Mouse (Mus musculus): Measurements from ENCODE around the gene Nelfa. TPM values are rescaled to one million over a fixed set of nuclear protein-coding genes. Genes with fewer than 3 reads are reported as not detected.

Nelfa gene
- polyA plus RNA-seq (2014; fragmentation: Nextera tagmentation; extraction: Ambion mirVana), result 33.9 and 36.0 TPM in 2 replicates

DNA sequence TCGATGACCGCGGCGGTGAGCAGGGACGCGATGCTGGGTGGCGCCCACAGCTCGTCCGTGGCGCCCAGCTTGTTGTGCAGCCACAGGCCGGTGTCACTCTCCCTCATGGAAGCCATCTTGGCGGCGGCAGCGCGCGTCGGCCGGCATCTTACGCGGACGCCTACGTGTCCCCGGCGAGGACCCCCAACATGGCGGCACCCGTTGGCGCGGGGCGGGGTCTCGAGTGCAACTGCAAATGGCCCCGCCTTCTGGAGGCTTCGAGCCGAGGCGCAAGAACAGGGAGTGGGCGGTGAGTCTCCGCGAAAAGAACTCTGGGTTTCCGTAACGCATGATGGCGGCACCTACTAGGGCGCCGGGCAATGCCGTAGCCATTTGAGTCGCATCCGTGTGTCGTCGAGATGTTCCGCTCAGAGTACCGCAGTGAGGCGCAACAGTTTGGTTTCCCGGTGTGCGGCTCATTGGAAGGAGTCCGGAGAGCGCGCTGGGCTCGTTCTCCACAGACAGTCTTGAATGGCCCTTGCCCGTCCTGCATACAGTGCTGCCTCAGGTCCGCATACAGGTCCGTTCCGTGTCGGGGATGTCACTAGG, at the start of gene Nelfa:
TSS of gene Nelfa (minus strand) at position 294 of the 588 bp plus-strand sequence.
- WGBS (ENCODE audit: insufficient replicate concordance), result under 1% methylated on average over 61 of the region's 61 CpGs
- Histone ChIP-seq H3K4me3 (ENCODE audit: low read depth, low read length) (peak within 1 kb of the TSS; percentile 88), H3K4me1 (ENCODE audit: control insufficient read depth, insufficient read depth, low read length) (peaks cover 8% of the 10 kb centered on the region), H3K9me3 (replicated peaks; ENCODE audit: control insufficient read depth, low read length) (no peaks in the 10 kb centered on the region; the same call in 1 of the 2 replicates), H3K27me3 (ENCODE audit: control insufficient read depth, insufficient read depth, low read length) (no peaks in the 10 kb centered on the region), H3K27ac (ENCODE audit: low read depth, low read length) (peak within 1 kb of the TSS; percentile 93), H3K9ac (ENCODE audit: low read depth, low read length) (peak within 1 kb of the TSS; percentile 97), H3K4me2 (peak within 1 kb of the TSS; percentile 79), H3K36me3 (ENCODE audit: control insufficient read depth, insufficient read depth, low read length) (peaks cover 4% of the 10 kb centered on the region)
- ATAC-seq (replicated peaks; ENCODE audit: insufficient number of reproducible peaks, low FRiP score, low TSS enrichment), result peak; percentile 96

DNA sequence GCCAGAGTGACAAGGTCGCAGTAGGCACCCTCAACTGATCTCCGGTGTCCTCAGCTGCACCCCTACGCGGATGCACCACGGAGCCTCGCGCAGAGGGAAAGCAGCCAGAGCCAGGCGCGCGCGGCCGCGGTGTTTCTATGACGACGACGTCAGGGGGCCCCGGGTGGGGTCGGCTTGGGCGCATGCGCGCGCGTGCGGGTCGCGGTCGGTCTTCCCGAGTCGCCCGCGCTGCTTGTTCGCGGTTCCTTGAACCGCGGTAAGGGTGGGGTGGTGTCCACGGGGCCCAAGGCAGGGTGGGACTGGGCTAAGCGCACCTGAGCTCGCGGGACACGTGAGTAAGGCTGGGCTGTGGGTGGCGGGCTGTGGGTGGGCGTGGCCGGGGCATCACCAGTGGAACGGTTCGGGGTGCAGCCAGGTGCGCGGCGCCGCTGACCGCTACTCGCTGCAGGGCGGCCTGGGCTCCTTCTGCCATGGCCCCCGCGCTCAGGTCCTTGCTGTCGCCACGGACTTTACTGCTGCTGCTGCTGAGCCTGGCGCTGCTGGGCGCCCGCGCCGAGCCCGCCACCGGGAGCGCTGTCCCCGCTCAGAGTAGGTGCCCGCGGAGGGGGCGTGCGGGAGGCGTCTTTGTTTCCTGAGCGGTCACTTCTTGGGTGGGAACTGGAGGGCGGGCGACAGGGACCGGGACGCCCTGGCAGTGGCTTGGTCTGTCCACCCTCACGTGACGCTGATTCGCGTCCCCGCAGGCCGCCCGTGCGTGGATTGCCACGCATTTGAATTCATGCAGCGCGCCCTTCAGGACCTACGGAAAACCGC, 47.3 kb upstream of the Nelfa start, which contains the start of gene Gm1673:
TSS of gene Gm1673 (plus strand) at position 125 of the 813 bp plus-strand sequence.
- H3K4me3 ChIP-seq (ENCODE audit: low read depth, low read length), result peak within 1 kb of the TSS; percentile 73
- peak within 1 kb of the TSS; percentile 71 for H3K9ac ChIP-seq (ENCODE audit: low read depth, low read length)
- H3K4me1 ChIP-seq (ENCODE audit: control insufficient read depth, insufficient read depth, low read length), result peaks cover 6% of the 10 kb centered on the region; the same call in 1 of the 2 replicates
- H3K9me3 ChIP-seq (replicated peaks; ENCODE audit: control insufficient read depth, low read length), result no peaks in the 10 kb centered on the region
- H3K4me2 ChIP-seq, result peak within 1 kb of the TSS; percentile 88
- H3K36me3 ChIP-seq (ENCODE audit: control insufficient read depth, insufficient read depth, low read length), result no peaks in the 10 kb centered on the region
- peaks cover 12% of the 10 kb centered on the region for H3K27me3 ChIP-seq (ENCODE audit: control insufficient read depth, insufficient read depth, low read length)
- ATAC-seq (replicated peaks; ENCODE audit: insufficient number of reproducible peaks, low FRiP score, low TSS enrichment), result peak; percentile 76
- no peak within 1 kb of the TSS for H3K27ac ChIP-seq (ENCODE audit: low read depth, low read length)
- 1% methylated on average over 88 of the region's 88 CpGs for WGBS (ENCODE audit: insufficient replicate concordance)

DNA sequence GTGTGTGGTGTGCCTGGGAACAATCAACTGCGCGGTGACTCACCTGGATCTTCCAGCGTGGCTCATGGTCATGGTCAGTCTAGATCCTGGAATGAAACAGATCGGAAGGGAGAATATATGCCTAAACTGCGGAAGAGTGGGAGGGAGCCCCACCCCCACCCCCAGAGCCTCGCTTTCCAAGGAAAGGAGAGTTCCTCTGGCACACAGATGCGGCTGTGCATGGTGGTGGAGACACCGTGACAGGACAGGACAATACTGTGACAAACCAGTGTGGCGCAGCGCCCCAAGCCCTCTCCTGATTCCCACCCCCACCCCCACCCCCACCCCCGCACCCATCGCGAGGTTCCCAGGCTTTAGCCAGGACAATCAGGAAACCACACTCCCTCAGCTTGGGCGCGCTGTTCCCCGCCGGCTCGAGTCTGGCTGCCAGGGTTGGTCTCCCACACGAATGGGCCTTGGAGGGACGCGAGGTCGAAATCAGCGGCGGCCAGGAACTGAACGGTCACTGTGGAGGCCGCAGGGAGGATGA, 46.6 kb upstream of the Nelfa start:
- Histone ChIP-seq H3K4me3 (ENCODE audit: low read depth, low read length) (peak overlapping the region; percentile 73), H3K27ac (ENCODE audit: low read depth, low read length) (no peak overlapping the region), H3K36me3 (ENCODE audit: control insufficient read depth, insufficient read depth, low read length) (no peaks in the 10 kb centered on the region), H3K27me3 (ENCODE audit: control insufficient read depth, insufficient read depth, low read length) (peaks cover 12% of the 10 kb centered on the region), H3K9me3 (replicated peaks; ENCODE audit: control insufficient read depth, low read length) (no peaks in the 10 kb centered on the region), H3K9ac (ENCODE audit: low read depth, low read length) (peak overlapping the region; percentile 71), H3K4me2 (peak overlapping the region; percentile 88), H3K4me1 (ENCODE audit: control insufficient read depth, insufficient read depth, low read length) (peaks cover 6% of the 10 kb centered on the region; the same call in 1 of the 2 replicates)
- WGBS (ENCODE audit: insufficient replicate concordance), result 4% methylated on average over 26 of the region's 26 CpGs
- ATAC-seq (replicated peaks; ENCODE audit: insufficient number of reproducible peaks, low FRiP score, low TSS enrichment), result peak; percentile 23; the same call in 1 of the 2 replicates

DNA sequence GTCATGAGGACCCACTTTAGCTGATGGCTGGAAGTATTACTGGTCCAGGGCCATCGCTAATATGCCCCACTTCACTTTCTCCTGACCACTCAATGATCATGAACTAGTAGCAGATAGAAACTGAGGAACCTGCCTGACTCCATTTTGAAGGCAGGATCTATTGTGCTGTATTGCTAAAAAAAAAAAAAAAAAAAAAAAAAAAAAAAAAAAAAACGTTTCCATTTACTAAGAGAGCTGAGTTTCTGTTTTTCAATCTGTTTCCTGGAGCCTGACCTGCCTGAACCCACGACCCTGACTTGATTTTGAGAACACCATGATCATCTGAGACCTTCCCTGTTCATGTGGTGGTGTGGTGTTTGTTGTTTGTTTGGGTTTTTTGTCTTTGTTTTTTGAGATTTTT, 40.1 kb upstream of the Nelfa start:
- Histone ChIP-seq H3K27me3 (ENCODE audit: control insufficient read depth, insufficient read depth, low read length) (no peaks in the 10 kb centered on the region), H3K36me3 (ENCODE audit: control insufficient read depth, insufficient read depth, low read length) (no peaks in the 10 kb centered on the region), H3K4me2 (no peak overlapping the region), H3K27ac (ENCODE audit: low read depth, low read length) (no peak overlapping the region), H3K4me3 (ENCODE audit: low read depth, low read length) (no peak overlapping the region), H3K4me1 (ENCODE audit: control insufficient read depth, insufficient read depth, low read length) (no peaks in the 10 kb centered on the region), H3K9me3 (replicated peaks; ENCODE audit: control insufficient read depth, low read length) (no peaks in the 10 kb centered on the region), H3K9ac (ENCODE audit: low read depth, low read length) (no peak overlapping the region)
- 35% methylated on average over 3 of the region's 3 CpGs for WGBS (ENCODE audit: insufficient replicate concordance)
- ATAC-seq (replicated peaks; ENCODE audit: insufficient number of reproducible peaks, low FRiP score, low TSS enrichment), result no peak

DNA sequence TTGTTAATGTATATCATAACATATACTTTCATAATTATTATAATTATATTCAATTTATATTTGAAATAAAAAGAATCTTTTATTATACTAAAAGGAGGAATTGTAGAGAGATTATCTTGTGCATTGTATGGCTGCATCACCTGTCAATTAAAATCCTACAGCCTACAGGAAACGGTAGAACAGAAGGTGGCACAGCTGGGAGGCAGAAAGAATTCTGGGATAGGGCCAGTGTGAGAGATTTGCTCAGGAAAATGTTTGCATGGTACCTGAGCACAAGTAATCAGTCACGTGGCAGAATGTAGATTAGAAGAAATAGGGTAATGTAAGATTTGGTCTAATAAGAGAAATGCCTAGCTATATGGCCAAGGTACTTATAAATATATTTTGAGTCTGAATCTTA, 38.5 kb upstream of the Nelfa start:
- Histone ChIP-seq H3K27me3 (ENCODE audit: control insufficient read depth, insufficient read depth, low read length) (no peaks in the 10 kb centered on the region), H3K9me3 (replicated peaks; ENCODE audit: control insufficient read depth, low read length) (no peaks in the 10 kb centered on the region), H3K36me3 (ENCODE audit: control insufficient read depth, insufficient read depth, low read length) (no peaks in the 10 kb centered on the region), H3K27ac (ENCODE audit: low read depth, low read length) (no peak overlapping the region), H3K4me2 (no peak overlapping the region), H3K4me1 (ENCODE audit: control insufficient read depth, insufficient read depth, low read length) (no peaks in the 10 kb centered on the region), H3K4me3 (ENCODE audit: low read depth, low read length) (no peak overlapping the region), H3K9ac (ENCODE audit: low read depth, low read length) (no peak overlapping the region)
- ATAC-seq (replicated peaks; ENCODE audit: insufficient number of reproducible peaks, low FRiP score, low TSS enrichment), result no peak
- WGBS (ENCODE audit: insufficient replicate concordance), result 49% methylated on average over 2 of the region's 2 CpGs

DNA sequence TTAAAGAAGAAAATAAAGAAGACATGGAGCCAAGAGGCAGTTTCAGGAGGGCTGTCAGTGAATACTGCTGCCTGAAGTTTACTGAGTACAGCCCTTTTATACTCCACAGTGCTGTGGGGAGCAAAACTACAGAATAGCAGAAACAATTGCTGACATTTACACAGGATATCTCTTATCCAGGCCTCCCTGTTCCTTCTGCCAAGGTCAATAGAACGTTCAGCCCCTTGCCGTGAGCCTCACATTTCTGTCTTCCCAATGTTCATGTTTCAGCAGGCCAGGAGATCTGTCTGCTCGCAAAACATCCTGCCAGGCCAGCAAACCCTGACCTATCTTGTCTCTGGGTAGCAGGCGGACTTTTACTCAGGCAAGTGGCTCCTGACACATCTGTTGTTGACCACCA, 23.2 kb upstream of the Nelfa start:
- Histone ChIP-seq H3K4me2 (no peak overlapping the region), H3K36me3 (ENCODE audit: control insufficient read depth, insufficient read depth, low read length) (no peaks in the 10 kb centered on the region), H3K27me3 (ENCODE audit: control insufficient read depth, insufficient read depth, low read length) (no peaks in the 10 kb centered on the region), H3K4me3 (ENCODE audit: low read depth, low read length) (no peak overlapping the region), H3K4me1 (ENCODE audit: control insufficient read depth, insufficient read depth, low read length) (no peaks in the 10 kb centered on the region), H3K27ac (ENCODE audit: low read depth, low read length) (peak overlapping the region; percentile 55; the same call in 1 of the 2 replicates), H3K9me3 (replicated peaks; ENCODE audit: control insufficient read depth, low read length) (peaks cover 10% of the 10 kb centered on the region), H3K9ac (ENCODE audit: low read depth, low read length) (no peak overlapping the region)
- 60% methylated on average over 4 of the region's 4 CpGs for WGBS (ENCODE audit: insufficient replicate concordance)
- ATAC-seq (replicated peaks; ENCODE audit: insufficient number of reproducible peaks, low FRiP score, low TSS enrichment), result no peak

DNA sequence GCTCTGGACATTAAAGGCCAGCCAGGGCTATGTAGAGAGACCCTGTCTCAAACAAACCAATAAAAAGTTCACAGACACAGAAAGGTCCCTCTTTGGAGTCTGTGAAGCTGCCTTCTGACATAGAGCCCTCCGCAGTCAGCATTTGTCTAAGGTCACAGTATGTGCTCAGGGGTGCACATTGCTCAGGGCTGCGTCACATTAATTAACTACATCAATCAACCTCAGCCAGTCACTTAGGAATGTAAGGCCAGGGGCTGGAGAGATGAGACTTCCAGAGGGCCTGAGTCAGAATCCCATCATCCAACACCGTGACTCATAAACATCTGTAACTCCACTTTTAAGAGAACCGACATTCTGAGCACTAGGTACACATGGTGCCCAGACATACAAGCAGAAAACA, 19.7 kb upstream of the Nelfa start:
- no peak overlapping the region for H3K9ac ChIP-seq (ENCODE audit: low read depth, low read length)
- ATAC-seq (replicated peaks; ENCODE audit: insufficient number of reproducible peaks, low FRiP score, low TSS enrichment), result no peak
- H3K27ac ChIP-seq (ENCODE audit: low read depth, low read length), result no peak overlapping the region
- H3K36me3 ChIP-seq (ENCODE audit: control insufficient read depth, insufficient read depth, low read length), result no peaks in the 10 kb centered on the region
- no peak overlapping the region for H3K4me3 ChIP-seq (ENCODE audit: low read depth, low read length)
- WGBS (ENCODE audit: insufficient replicate concordance), result 78% methylated on average over 4 of the region's 4 CpGs
- H3K4me2 ChIP-seq, result no peak overlapping the region
- H3K9me3 ChIP-seq (replicated peaks; ENCODE audit: control insufficient read depth, low read length), result peaks cover 10% of the 10 kb centered on the region
- H3K27me3 ChIP-seq (ENCODE audit: control insufficient read depth, insufficient read depth, low read length), result no peaks in the 10 kb centered on the region
- H3K4me1 ChIP-seq (ENCODE audit: control insufficient read depth, insufficient read depth, low read length), result no peaks in the 10 kb centered on the region

DNA sequence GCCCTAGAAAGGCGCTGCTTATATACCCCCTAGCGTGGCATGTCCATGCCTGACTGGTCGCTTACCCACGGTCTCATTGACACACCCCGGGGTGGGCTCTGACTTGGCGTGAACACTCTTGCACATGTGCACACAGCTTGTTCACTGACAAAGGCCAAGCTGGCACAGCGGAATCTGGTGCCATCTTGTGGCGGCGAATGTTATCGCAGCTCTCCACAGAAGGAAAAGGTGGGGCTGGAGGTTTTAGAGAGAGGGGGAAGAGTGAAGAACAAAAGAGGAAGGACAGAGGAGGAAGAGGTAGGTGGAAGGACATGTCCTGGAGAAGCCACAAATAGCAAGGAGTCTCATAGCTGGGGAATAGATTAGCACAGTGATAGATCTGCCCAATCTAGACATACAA, 18.1 kb upstream of the Nelfa start:
- WGBS (ENCODE audit: insufficient replicate concordance), result 42% methylated on average over 10 of the region's 10 CpGs
- Histone ChIP-seq H3K27me3 (ENCODE audit: control insufficient read depth, insufficient read depth, low read length) (no peaks in the 10 kb centered on the region), H3K4me3 (ENCODE audit: low read depth, low read length) (no peak overlapping the region), H3K9ac (ENCODE audit: low read depth, low read length) (no peak overlapping the region), H3K4me1 (ENCODE audit: control insufficient read depth, insufficient read depth, low read length) (no peaks in the 10 kb centered on the region), H3K9me3 (replicated peaks; ENCODE audit: control insufficient read depth, low read length) (peaks cover 10% of the 10 kb centered on the region), H3K27ac (ENCODE audit: low read depth, low read length) (no peak overlapping the region), H3K4me2 (no peak overlapping the region), H3K36me3 (ENCODE audit: control insufficient read depth, insufficient read depth, low read length) (no peaks in the 10 kb centered on the region)
- ATAC-seq (replicated peaks; ENCODE audit: insufficient number of reproducible peaks, low FRiP score, low TSS enrichment), result no peak
